13 mouse cellular contexts compared by ENCODE assay signal in the genomic region with DNA sequence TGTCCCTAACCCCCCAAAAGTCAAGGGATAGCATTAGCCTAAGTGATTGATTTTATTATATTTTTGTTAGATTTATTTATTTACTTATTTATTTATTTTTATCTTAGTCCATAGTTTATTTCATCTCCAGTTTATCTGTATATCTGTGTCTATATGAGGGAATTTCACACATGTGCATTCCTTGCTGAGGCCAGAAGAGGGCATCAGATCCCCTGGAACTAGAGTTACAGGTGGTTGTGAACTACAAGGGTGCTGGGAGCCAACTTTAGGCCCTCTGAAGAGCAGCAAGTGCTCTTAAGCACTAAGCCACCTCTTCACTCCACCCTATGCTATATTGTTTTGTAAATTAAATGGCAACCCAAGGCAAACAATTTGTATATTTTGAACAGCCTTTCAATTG. TPM values are rescaled to one million over a fixed set of nuclear protein-coding genes. Genes with fewer than 3 reads are reported as not detected.
DNase-seq lines count a peak whose midpoint lies in the region; ATAC-seq and TF ChIP-seq lines count a peak whose summit lies in the region.
"Had no signal": no experiment of that assay in that cellular context is flagged by ENCODE, and none has a peak within 500 bp of the region (broad histone marks: within the 10 kb centered on the region; RNA-seq: fewer than 3 reads in every experiment).

No protein-coding gene starts in this region.

- peaks cover 66% of the 10 kb centered on the region for H3K4me1 ChIP-seq in liver, embryonic 13.5 days (replicated peaks)
- H3K4me1 ChIP-seq: limb, embryonic 15.5 days had no signal

- peak; percentile 48 for DNase-seq in CD4-positive, CD25-positive, alpha-beta regulatory T cell, adult 2 months (ENCODE audit: low read depth, low spot score)
- no peak for DNase-seq in layer of hippocampus, adult 2 months (ENCODE audit: low spot score in 2 of 2)
- no peak for DNase-seq in layer of hippocampus, adult 11-12 months (ENCODE audit: low spot score)
- peak; percentile 29 for DNase-seq in ES-CJ7 (ENCODE audit: low read depth, low spot score)
- no peak for DNase-seq in liver, embryonic 13.5 days
- DNase-seq in frontal cortex, postnatal 10 days (ENCODE audit: low spot score in 2 of 2) = no peak
- DNase-seq: kidney, postnatal 10 days had no signal

- no peak for ATAC-seq in CD4-positive, CD25-positive, alpha-beta regulatory T cell, adult 4 months
- ATAC-seq in liver, embryonic 13.5 days (ENCODE audit: low read depth) = no peak
- no peak for ATAC-seq in erythroblast, adult 5-6 weeks (replicated peaks; ENCODE audit: low FRiP score, poor library complexity, severe bottlenecking)

- H3K27ac ChIP-seq in layer of hippocampus, adult 2 months = no peak overlapping the region
- peak overlapping the region; percentile 78 for H3K27ac ChIP-seq in liver, embryonic 13.5 days
- H3K27ac ChIP-seq: heart, embryonic 10.5 days; hindbrain, embryonic 14.5 days; limb, embryonic 15.5 days had no signal

- H3K4me2 ChIP-seq in liver, embryonic 13.5 days = no peak overlapping the region
- H3K4me2 ChIP-seq: hindbrain, embryonic 14.5 days; limb, embryonic 15.5 days had no signal

- no peaks in the 10 kb centered on the region for H3K9me3 ChIP-seq in liver, embryonic 13.5 days (replicated peaks)
- H3K9me3 ChIP-seq: heart, embryonic 10.5 days; limb, embryonic 15.5 days had no signal

- no peak overlapping the region for H3K9ac ChIP-seq in liver, embryonic 13.5 days
- H3K9ac ChIP-seq: hindbrain, embryonic 14.5 days; limb, embryonic 15.5 days had no signal

- H3K4me3 ChIP-seq in layer of hippocampus, adult 2 months = no peak overlapping the region
- H3K4me3 ChIP-seq in liver, embryonic 13.5 days (replicated peaks) = no peak overlapping the region
- H3K4me3 ChIP-seq: heart, embryonic 10.5 days; limb, embryonic 15.5 days; myocyte had no signal

- peak; percentile 73 for TF ChIP-seq CTCF in layer of hippocampus, adult 2 months (conservative IDR thresholded peaks at IDR 0.05)

- no peaks in the 10 kb centered on the region; the same call in 1 of the 2 replicates for H3K36me3 ChIP-seq in liver, embryonic 13.5 days
- H3K36me3 ChIP-seq: heart, embryonic 10.5 days; limb, embryonic 15.5 days had no signal

- no peaks in the 10 kb centered on the region for H3K27me3 ChIP-seq in liver, embryonic 13.5 days
- H3K27me3 ChIP-seq: limb, embryonic 15.5 days had no signal

RNA-seq across cellular contexts. Expression of gene Adam10, which starts 10.7 kb away (rescaled TPM):
- polyA plus RNA-seq in CD4-positive, CD25-positive, alpha-beta regulatory T cell, adult 4 months (2017; shearing (Covaris generic)) = 10 to 100 TPM; 62.4 to 65.8 TPM
- 10 to 100 TPM; 67.1 to 71.2 TPM for total RNA-seq in layer of hippocampus, adult 2 months (2021)
- polyA plus RNA-seq in liver, embryonic 13.5 days (2015; fragmentation: Nextera tagmentation; extraction: Ambion mirVana) = 73.6 and 91.4 TPM in 2 replicates
- total RNA-seq in erythroblast, adult 5-6 weeks (2015; ENCODE audit: low replicate concordance) = 310 and 344 TPM in 2 replicates
- 311 and 361 TPM in 2 replicates for total RNA-seq in erythroblast, adult 5-6 weeks (2017; ENCODE audit: low replicate concordance)

RNA-seq across cellular contexts. Expression of gene Mindy2, which starts 11.1 kb away (rescaled TPM):
- polyA plus RNA-seq in CD4-positive, CD25-positive, alpha-beta regulatory T cell, adult 4 months (2017; shearing (Covaris generic)) = 10 to 100 TPM in 1 of 2 experiments, 1 to 10 TPM in 1; 9.1 to 20.3 TPM
- 10 to 100 TPM; 30.4 to 33.3 TPM for total RNA-seq in layer of hippocampus, adult 2 months (2021)
- 12.7 and 15.4 TPM in 2 replicates for polyA plus RNA-seq in liver, embryonic 13.5 days (2015; fragmentation: Nextera tagmentation; extraction: Ambion mirVana)
- 36.3 and 54.1 TPM in 2 replicates for total RNA-seq in erythroblast, adult 5-6 weeks (2015; ENCODE audit: low replicate concordance)
- 53.9 and 58.1 TPM in 2 replicates for total RNA-seq in erythroblast, adult 5-6 weeks (2017; ENCODE audit: low replicate concordance)

RNA-seq across cellular contexts. Expression of gene Gm10642, which starts 12.0 kb away (rescaled TPM):
- polyA plus RNA-seq in CD4-positive, CD25-positive, alpha-beta regulatory T cell, adult 4 months (2017; shearing (Covaris generic)) = under 1 TPM; 0.39 to 0.61 TPM
- under 1 TPM; 0.59 to 0.93 TPM for total RNA-seq in layer of hippocampus, adult 2 months (2021)
- polyA plus RNA-seq in liver, embryonic 13.5 days (2015; fragmentation: Nextera tagmentation; extraction: Ambion mirVana) = 0.71 and 1.0 TPM in 2 replicates
- total RNA-seq in erythroblast, adult 5-6 weeks (2015; ENCODE audit: low replicate concordance) = 0.96 and 3.8 TPM in 2 replicates
- 15.2 and 16.0 TPM in 2 replicates for total RNA-seq in erythroblast, adult 5-6 weeks (2017; ENCODE audit: low replicate concordance)

Comparison
In these comparisons a context has a peak if more than half of its experiments do, and no peak if none do; other contexts are left out.
1. DNase-seq: peak in CD4-positive, CD25-positive, alpha-beta regulatory T cell, adult 2 months (single experiment) and ES-CJ7 (single experiment); none in layer of hippocampus, adult 2 months (0 of 2), layer of hippocampus, adult 11-12 months (single experiment), liver, embryonic 13.5 days (single experiment) and frontal cortex, postnatal 10 days (0 of 2).
2. RNA of gene Adam10, which starts 10.7 kb away (total RNA-seq): 310 to 361 TPM in erythroblast, adult 5-6 weeks; 67.1 to 71.2 TPM in layer of hippocampus, adult 2 months; every median in the first group is over 4 times any median in the second.